Mouse (Mus musculus): ENCODE measurements around the gene Abcc1. TPM values are rescaled to one million over a fixed set of nuclear protein-coding genes. Genes with fewer than 3 reads are reported as not detected.

Abcc1 gene
- polyA plus RNA-seq, 1 experiment from 2014 or later = 3.7 TPM

DNA sequence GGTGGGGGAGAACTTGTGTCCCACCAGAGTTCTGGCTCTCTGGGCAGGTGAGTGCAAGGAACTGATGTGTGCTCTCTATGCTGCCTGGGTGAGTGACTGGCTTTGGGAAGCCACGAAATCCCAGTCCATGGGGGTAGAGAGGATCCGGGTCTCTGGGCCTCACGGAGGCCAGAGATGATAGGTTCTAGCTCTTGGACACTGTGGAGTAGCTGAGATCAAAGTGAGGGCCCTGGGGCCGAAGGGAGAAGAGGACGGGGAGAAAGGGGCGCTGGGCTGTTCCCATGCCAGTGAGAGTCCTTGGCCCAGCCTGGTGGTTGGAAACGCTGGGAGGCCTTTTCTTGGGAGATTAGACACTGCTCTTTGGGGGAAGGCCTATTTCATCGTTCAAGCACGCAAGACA lies 53.8 kb downstream of the Abcc1 start:
- Histone ChIP-seq H3K9me3 (no peaks in the 10 kb centered on the region), H3K27ac (replicated peaks) (no peak overlapping the region), H3K9ac (no peak overlapping the region), H3K27me3 (replicated peaks) (no peaks in the 10 kb centered on the region), H3K4me2 (no peak overlapping the region), H3K4me1 (no peaks in the 10 kb centered on the region), H3K4me3 (no peak overlapping the region), H3K36me3 (no peaks in the 10 kb centered on the region)
- no peak for ATAC-seq (ENCODE audit: extremely low read depth, insufficient number of reproducible peaks, low FRiP score, low TSS enrichment)
- 85% methylated on average over 9 of the region's 9 CpGs for WGBS

DNA sequence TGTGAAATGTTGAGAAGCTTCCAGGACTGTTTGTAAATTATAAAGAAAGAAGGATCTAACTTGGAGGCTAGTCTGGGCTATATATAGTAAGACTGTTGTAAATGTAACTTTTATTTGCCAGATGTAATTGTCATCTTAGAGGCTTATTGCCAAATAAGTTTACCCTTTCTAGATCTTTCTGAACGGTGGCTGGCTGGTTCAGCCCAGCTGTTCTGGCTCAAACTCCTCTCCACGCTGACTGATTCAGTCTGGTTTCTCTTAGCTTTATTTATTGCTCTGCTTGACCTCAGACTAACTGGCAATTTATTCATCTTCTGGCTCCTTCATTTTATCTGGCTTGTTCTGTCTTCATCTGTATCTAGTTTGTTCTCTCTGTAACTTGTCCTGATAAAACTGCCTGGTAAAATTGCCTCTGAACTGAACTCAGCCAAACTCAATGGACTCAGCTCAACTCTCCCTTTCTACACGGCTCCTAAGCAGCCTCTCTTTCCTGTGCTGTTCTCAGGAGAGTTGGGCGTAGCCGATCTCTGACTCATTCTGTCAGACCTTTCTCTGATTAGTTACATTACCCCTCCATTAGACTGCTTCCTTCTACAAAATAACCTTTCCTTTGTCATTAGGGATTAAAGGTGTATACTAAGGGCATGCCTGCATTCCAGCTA lies 55.7 kb downstream of the Abcc1 start:
- Histone ChIP-seq H3K4me3 (no peak overlapping the region), H3K9ac (no peak overlapping the region), H3K27me3 (replicated peaks) (no peaks in the 10 kb centered on the region), H3K36me3 (no peaks in the 10 kb centered on the region), H3K4me2 (no peak overlapping the region), H3K27ac (replicated peaks) (no peak overlapping the region), H3K9me3 (no peaks in the 10 kb centered on the region), H3K4me1 (no peaks in the 10 kb centered on the region)
- WGBS = 65% methylated on average over 5 of the region's 5 CpGs
- ATAC-seq (ENCODE audit: extremely low read depth, insufficient number of reproducible peaks, low FRiP score, low TSS enrichment) = no peak

DNA sequence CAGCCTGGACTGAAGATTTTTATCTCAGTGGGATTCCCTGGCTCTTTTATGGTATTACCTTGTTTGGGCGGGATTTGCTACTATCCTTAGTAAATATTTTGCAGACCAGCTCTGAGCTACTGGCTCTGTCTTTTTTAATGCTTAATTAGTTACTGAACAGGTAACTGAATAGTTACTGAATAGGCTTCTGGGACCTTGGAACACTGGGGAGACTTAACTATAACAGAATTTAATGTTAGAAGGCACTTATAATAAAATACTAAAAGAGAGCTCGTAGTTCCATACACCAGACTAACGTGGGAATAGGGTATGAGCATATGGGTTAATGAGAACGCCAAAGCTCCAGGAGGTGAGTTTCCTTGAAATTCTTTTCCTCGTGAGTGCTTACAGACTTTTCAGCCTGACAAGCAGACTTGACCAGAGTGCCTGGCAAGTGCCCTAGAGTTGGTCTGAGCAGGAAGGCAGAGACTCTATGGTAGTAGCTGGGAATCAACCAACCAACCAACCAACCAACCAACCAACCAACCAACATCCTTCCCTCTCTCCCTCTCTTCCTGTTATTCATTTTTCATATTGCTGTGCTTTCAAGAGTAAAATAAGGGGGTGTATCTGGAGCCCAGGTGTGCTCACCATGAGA lies 59.3 kb downstream of the Abcc1 start:
- H3K4me2 ChIP-seq = no peak overlapping the region
- no peaks in the 10 kb centered on the region for H3K27me3 ChIP-seq (replicated peaks)
- no peaks in the 10 kb centered on the region for H3K36me3 ChIP-seq
- ATAC-seq (ENCODE audit: extremely low read depth, insufficient number of reproducible peaks, low FRiP score, low TSS enrichment) = no peak
- H3K4me3 ChIP-seq = no peak overlapping the region
- H3K27ac ChIP-seq (replicated peaks) = no peak overlapping the region
- H3K9me3 ChIP-seq = no peaks in the 10 kb centered on the region
- 77% methylated on average over 5 of the region's 5 CpGs for WGBS
- H3K9ac ChIP-seq = no peak overlapping the region
- no peaks in the 10 kb centered on the region for H3K4me1 ChIP-seq

GRCm38 (mm10) chr16:14422081-14422480 lies 60.7 kb downstream of the Abcc1 start:
- no peak overlapping the region for H3K27ac ChIP-seq (replicated peaks)
- ATAC-seq (ENCODE audit: extremely low read depth, insufficient number of reproducible peaks, low FRiP score, low TSS enrichment) = no peak
- no peak overlapping the region for H3K9ac ChIP-seq
- H3K4me2 ChIP-seq = no peak overlapping the region
- no peaks in the 10 kb centered on the region for H3K4me1 ChIP-seq
- WGBS = 88% methylated on average over 3 of the region's 3 CpGs
- no peaks in the 10 kb centered on the region for H3K27me3 ChIP-seq (replicated peaks)
- H3K36me3 ChIP-seq = no peaks in the 10 kb centered on the region
- H3K9me3 ChIP-seq = no peaks in the 10 kb centered on the region
- H3K4me3 ChIP-seq = no peak overlapping the region

DNA sequence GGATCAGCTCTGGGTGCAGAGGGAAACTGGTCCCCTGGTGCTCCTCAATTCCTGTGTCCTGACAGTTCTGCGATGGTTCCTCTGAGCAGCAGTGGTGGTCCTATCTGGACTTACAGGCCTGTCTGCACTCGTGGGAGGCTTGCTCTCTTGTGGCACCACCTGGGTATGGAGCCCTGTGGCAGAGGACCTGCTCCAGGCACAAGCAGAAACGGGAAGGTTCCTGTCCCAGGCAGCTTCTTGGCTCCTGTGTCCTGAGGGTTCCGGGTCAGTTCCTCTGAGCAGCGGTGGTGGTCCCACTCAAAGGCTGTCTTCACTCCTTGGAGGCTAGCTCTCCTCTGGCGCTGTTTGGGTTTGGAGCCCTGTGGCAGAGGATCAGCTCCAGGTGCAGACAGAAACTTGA lies 68.0 kb downstream of the Abcc1 start:
- no peak overlapping the region for H3K4me2 ChIP-seq
- H3K9ac ChIP-seq = no peak overlapping the region
- 84% methylated on average over 6 of the region's 6 CpGs for WGBS
- no peak for ATAC-seq (ENCODE audit: extremely low read depth, insufficient number of reproducible peaks, low FRiP score, low TSS enrichment)
- H3K4me3 ChIP-seq = no peak overlapping the region
- H3K27me3 ChIP-seq (replicated peaks) = no peaks in the 10 kb centered on the region
- H3K9me3 ChIP-seq = 0 out of 2 replicates have a peak, but pooled peaks cover 2% of the 10 kb centered on the region
- H3K4me1 ChIP-seq = no peaks in the 10 kb centered on the region
- no peaks in the 10 kb centered on the region for H3K36me3 ChIP-seq
- no peak overlapping the region for H3K27ac ChIP-seq (replicated peaks)

DNA sequence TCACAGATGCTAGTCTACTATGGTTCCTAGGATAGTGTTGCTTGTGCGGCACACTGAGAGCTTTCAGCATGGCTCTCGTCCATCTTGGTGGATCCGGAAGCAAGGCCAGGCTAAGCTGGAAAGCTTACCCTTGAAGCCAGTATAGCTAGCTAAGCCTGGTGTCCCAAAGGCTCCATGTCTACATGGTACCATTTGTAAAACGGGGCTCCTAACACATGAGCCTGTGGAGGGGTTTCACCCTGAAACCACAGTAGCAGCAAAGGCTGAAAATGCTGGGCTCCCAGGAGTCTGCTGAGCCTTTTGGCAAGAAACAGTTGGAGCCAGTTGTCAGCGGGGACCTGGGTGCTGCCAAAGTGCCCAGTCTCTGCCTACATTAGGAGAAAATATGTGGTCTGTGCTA lies 71.6 kb downstream of the Abcc1 start:
- no peaks in the 10 kb centered on the region for H3K36me3 ChIP-seq
- no peak overlapping the region for H3K4me3 ChIP-seq
- no peak overlapping the region for H3K27ac ChIP-seq (replicated peaks)
- no peak overlapping the region for H3K9ac ChIP-seq
- WGBS = 83% methylated on average over 5 of the region's 5 CpGs
- no peaks in the 10 kb centered on the region for H3K27me3 ChIP-seq (replicated peaks)
- H3K4me2 ChIP-seq = no peak overlapping the region
- no peak for ATAC-seq (ENCODE audit: extremely low read depth, insufficient number of reproducible peaks, low FRiP score, low TSS enrichment)
- H3K9me3 ChIP-seq = no peaks in the 10 kb centered on the region
- H3K4me1 ChIP-seq = no peaks in the 10 kb centered on the region

- H3K9ac ChIP-seq = no peak overlapping the region
- no peak overlapping the region for H3K4me3 ChIP-seq
- no peak overlapping the region for H3K27ac ChIP-seq (replicated peaks)
- no peaks in the 10 kb centered on the region for H3K9me3 ChIP-seq
- H3K4me2 ChIP-seq = no peak overlapping the region
- no peaks in the 10 kb centered on the region for H3K4me1 ChIP-seq
- 79% methylated on average over 1 of the region's 1 CpGs for WGBS
- no peaks in the 10 kb centered on the region for H3K36me3 ChIP-seq
- H3K27me3 ChIP-seq (replicated peaks) = no peaks in the 10 kb centered on the region
- ATAC-seq (ENCODE audit: extremely low read depth, insufficient number of reproducible peaks, low FRiP score, low TSS enrichment) = no peak
Measured at GRCm38 (mm10) chr16:14435526-14435925, 74.2 kb downstream of the Abcc1 start.

GRCm38 (mm10) chr16:14437446-14437982 lies 76.2 kb downstream of the Abcc1 start:
- no peak overlapping the region for H3K27ac ChIP-seq (replicated peaks)
- no peaks in the 10 kb centered on the region for H3K9me3 ChIP-seq
- no peak overlapping the region for H3K4me3 ChIP-seq
- H3K27me3 ChIP-seq (replicated peaks) = no peaks in the 10 kb centered on the region
- H3K36me3 ChIP-seq = no peaks in the 10 kb centered on the region
- no peaks in the 10 kb centered on the region for H3K4me1 ChIP-seq
- no peak overlapping the region for H3K4me2 ChIP-seq
- 84% methylated on average over 8 of the region's 8 CpGs for WGBS
- H3K9ac ChIP-seq = no peak overlapping the region
- ATAC-seq (ENCODE audit: extremely low read depth, insufficient number of reproducible peaks, low FRiP score, low TSS enrichment) = no peak; the same call in 1 of the 2 replicates

DNA sequence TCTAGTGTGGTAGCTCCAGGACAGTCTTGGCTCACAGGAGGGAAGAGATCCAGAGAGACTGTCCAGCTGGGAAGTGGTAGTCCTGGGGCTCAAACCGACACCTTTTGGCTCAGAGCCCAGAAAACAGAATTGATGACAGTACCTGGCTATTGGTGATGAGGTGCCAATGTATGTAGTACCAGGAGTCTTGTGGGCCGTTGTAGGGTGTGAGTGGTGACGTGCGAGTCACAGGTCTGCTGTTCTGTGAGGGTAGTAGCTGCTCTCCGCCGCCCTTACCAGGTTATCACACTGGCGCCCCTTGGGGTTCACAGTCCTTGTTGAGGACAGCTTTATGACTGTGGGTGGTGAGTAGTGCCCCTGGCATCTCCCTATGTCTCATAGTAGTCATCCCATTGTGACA lies 77.2 kb downstream of the Abcc1 start:
- Histone ChIP-seq H3K9me3 (no peaks in the 10 kb centered on the region), H3K4me2 (no peak overlapping the region), H3K27ac (replicated peaks) (no peak overlapping the region), H3K27me3 (replicated peaks) (no peaks in the 10 kb centered on the region), H3K9ac (no peak overlapping the region), H3K4me3 (no peak overlapping the region), H3K4me1 (0 out of 2 replicates have a peak, but pooled peaks cover under 1% of the 10 kb centered on the region), H3K36me3 (no peaks in the 10 kb centered on the region)
- ATAC-seq (ENCODE audit: extremely low read depth, insufficient number of reproducible peaks, low FRiP score, low TSS enrichment) = no peak
- WGBS = 69% methylated on average over 7 of the region's 7 CpGs

GRCm38 (mm10) chr16:14439081-14439480 lies 77.7 kb downstream of the Abcc1 start:
- ATAC-seq (ENCODE audit: extremely low read depth, insufficient number of reproducible peaks, low FRiP score, low TSS enrichment) = no peak
- Histone ChIP-seq H3K9ac (no peak overlapping the region), H3K4me3 (no peak overlapping the region), H3K36me3 (no peaks in the 10 kb centered on the region), H3K27me3 (replicated peaks) (no peaks in the 10 kb centered on the region), H3K9me3 (no peaks in the 10 kb centered on the region), H3K4me1 (peaks cover 3% of the 10 kb centered on the region), H3K4me2 (no peak overlapping the region), H3K27ac (replicated peaks) (no peak overlapping the region)
- WGBS = 78% methylated on average over 6 of the region's 6 CpGs

DNA sequence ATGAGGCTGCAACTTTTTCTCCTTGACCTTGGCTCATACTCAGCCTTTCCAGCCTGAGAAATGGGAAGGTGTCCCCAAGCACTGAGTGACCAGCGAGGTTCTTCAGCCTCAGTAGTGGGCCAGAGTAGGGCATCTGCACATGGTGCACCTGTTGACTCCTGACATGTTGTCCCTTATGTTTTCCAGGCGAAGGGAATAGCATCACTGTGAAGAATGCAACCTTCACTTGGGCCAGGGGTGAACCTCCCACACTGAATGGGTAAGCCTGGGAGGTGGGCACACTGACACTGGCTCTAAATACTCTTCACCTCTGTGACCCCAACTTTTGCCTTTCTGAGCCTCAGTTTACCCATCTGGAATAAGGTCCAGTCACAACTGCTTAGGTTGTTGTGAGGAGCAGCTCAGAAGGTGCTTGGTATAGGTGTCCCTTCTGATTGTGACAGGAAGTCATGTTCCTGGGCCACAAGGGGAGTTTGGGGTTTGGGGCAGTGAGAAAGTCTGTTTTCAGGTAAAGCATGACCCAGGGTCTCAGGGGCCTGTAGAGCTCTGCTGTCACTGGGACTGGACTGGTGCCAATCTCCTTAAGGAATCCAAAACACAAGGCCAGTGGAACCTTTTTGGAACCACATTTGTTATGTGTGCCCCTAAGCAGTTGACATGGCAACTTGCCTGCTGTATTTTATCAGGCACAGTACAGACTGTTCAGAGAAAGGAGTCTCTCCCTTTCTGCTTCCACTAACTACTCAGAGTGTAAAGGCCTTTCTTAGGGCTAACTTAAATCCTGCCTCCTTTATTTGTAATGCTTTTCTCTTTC lies 78.7 kb downstream of the Abcc1 start:
- Histone ChIP-seq H3K9ac (no peak overlapping the region), H3K27ac (replicated peaks) (no peak overlapping the region), H3K4me2 (no peak overlapping the region), H3K9me3 (no peaks in the 10 kb centered on the region), H3K27me3 (replicated peaks) (no peaks in the 10 kb centered on the region), H3K4me1 (peaks cover 12% of the 10 kb centered on the region), H3K36me3 (no peaks in the 10 kb centered on the region), H3K4me3 (no peak overlapping the region)
- ATAC-seq (ENCODE audit: extremely low read depth, insufficient number of reproducible peaks, low FRiP score, low TSS enrichment) = no peak
- WGBS = 83% methylated on average over 2 of the region's 2 CpGs
